Mouse (Mus musculus): ENCODE measurements around the gene Hils1. TPM values are rescaled to one million over a fixed set of nuclear protein-coding genes. Genes with fewer than 3 reads are reported as not detected.
A peak's percentile ranks its signal among the peaks of the same experiment; 100 is the strongest.

The Hils1 gene
- polyA plus RNA-seq, 1 experiment, result not detected

- Histone ChIP-seq H3K4me3 (ENCODE audit: insufficient read depth, poor library complexity, severe bottlenecking) (no peak overlapping the region), H3ac (ENCODE audit: control insufficient read depth, insufficient read length, low read depth) (no peak overlapping the region), H3K79me2 (ENCODE audit: control insufficient read depth, insufficient read depth) (peaks cover 9% of the 10 kb centered on the region), H3K79me3 (ENCODE audit: low read depth) (peaks cover 2% of the 10 kb centered on the region), H3K27me3 (ENCODE audit: control insufficient read depth, insufficient read depth, insufficient read length) (no peaks in the 10 kb centered on the region), H3K36me3 (ENCODE audit: control insufficient read depth, insufficient read depth) (peaks cover 62% of the 10 kb centered on the region)
- TF ChIP-seq FOSL1 (IDR thresholded peaks at IDR 0.05; ENCODE audit: insufficient read depth, low read length, poor library complexity, severe bottlenecking), result no peak
- peak; percentile 50 for TF ChIP-seq CTCF (IDR thresholded peaks at IDR 0.05; ENCODE audit: control insufficient read depth, insufficient read depth, insufficient read length)
These were observed 33.7 kb downstream of the Hils1 start for GRCm38 (mm10) chr11:95001058-95001457.

GRCm38 (mm10) chr11:95001584-95002347 is 34.4 kb downstream of the Hils1 start:
- H3K4me3 ChIP-seq (ENCODE audit: insufficient read depth, poor library complexity, severe bottlenecking), result no peak overlapping the region
- H3K79me3 ChIP-seq (ENCODE audit: low read depth), result no peaks in the 10 kb centered on the region
- H3K36me3 ChIP-seq (ENCODE audit: control insufficient read depth, insufficient read depth), result peaks cover 56% of the 10 kb centered on the region
- peaks cover 2% of the 10 kb centered on the region for H3K79me2 ChIP-seq (ENCODE audit: control insufficient read depth, insufficient read depth)
- no peaks in the 10 kb centered on the region for H3K27me3 ChIP-seq (ENCODE audit: control insufficient read depth, insufficient read depth, insufficient read length)
- no peak overlapping the region for H3ac ChIP-seq (ENCODE audit: control insufficient read depth, insufficient read length, low read depth)
- no peak for TF ChIP-seq CTCF (IDR thresholded peaks at IDR 0.05; ENCODE audit: control insufficient read depth, insufficient read depth, insufficient read length)
- no peak for TF ChIP-seq USF1 (IDR thresholded peaks at IDR 0.05; ENCODE audit: low read depth)
- no peak for TF ChIP-seq MYOG (IDR thresholded peaks at IDR 0.05; ENCODE audit: control insufficient read depth, extremely low read depth, insufficient read length)

- peaks cover 53% of the 10 kb centered on the region for H3K36me3 ChIP-seq (ENCODE audit: control insufficient read depth, insufficient read depth)
- TF ChIP-seq CTCF (IDR thresholded peaks at IDR 0.05; ENCODE audit: control insufficient read depth, insufficient read depth, insufficient read length) (no peak), USF1 (IDR thresholded peaks at IDR 0.05; ENCODE audit: low read depth) (no peak), MYOD1 (IDR thresholded peaks at IDR 0.05; ENCODE audit: control insufficient read depth, insufficient read length, low read depth) (no peak), CEBPB (IDR thresholded peaks at IDR 0.05; ENCODE audit: low read depth) (no peak), MYOG (IDR thresholded peaks at IDR 0.05; ENCODE audit: control insufficient read depth, extremely low read depth, insufficient read length) (no peak), MAX (IDR thresholded peaks at IDR 0.05) (no peak), FOSL1 (IDR thresholded peaks at IDR 0.05; ENCODE audit: insufficient read depth, low read length, poor library complexity, severe bottlenecking) (no peak)
- no peaks in the 10 kb centered on the region for H3K79me2 ChIP-seq (ENCODE audit: control insufficient read depth, insufficient read depth)
- no peak overlapping the region for H3K4me3 ChIP-seq (ENCODE audit: insufficient read depth, poor library complexity, severe bottlenecking)
- no peaks in the 10 kb centered on the region for H3K79me3 ChIP-seq (ENCODE audit: low read depth)
- no peaks in the 10 kb centered on the region for H3K27me3 ChIP-seq (ENCODE audit: control insufficient read depth, insufficient read depth, insufficient read length)
- no peak overlapping the region for H3ac ChIP-seq (ENCODE audit: control insufficient read depth, insufficient read length, low read depth)
These were observed 35.3 kb downstream of the Hils1 start for GRCm38 (mm10) chr11:95002705-95003104.

GRCm38 (mm10) chr11:95004136-95004936 is 36.9 kb downstream of the Hils1 start:
- peak; percentile 25 for TF ChIP-seq FOSL1 (IDR thresholded peaks at IDR 0.05; ENCODE audit: insufficient read depth, low read length, poor library complexity, severe bottlenecking)
- TF ChIP-seq CTCF (IDR thresholded peaks at IDR 0.05; ENCODE audit: control insufficient read depth, insufficient read depth, insufficient read length), result no peak
- H3K79me3 ChIP-seq (ENCODE audit: low read depth), result no peaks in the 10 kb centered on the region
- no peaks in the 10 kb centered on the region for H3K79me2 ChIP-seq (ENCODE audit: control insufficient read depth, insufficient read depth)
- peak overlapping the region; percentile 10 for H3ac ChIP-seq (ENCODE audit: control insufficient read depth, insufficient read length, low read depth)
- no peaks in the 10 kb centered on the region for H3K27me3 ChIP-seq (ENCODE audit: control insufficient read depth, insufficient read depth, insufficient read length)
- H3K4me3 ChIP-seq (ENCODE audit: insufficient read depth, poor library complexity, severe bottlenecking), result no peak overlapping the region
- peaks cover 41% of the 10 kb centered on the region for H3K36me3 ChIP-seq (ENCODE audit: control insufficient read depth, insufficient read depth)

- H3ac ChIP-seq (ENCODE audit: control insufficient read depth, insufficient read length, low read depth), result peak overlapping the region; percentile 10
- H3K36me3 ChIP-seq (ENCODE audit: control insufficient read depth, insufficient read depth), result peaks cover 41% of the 10 kb centered on the region
- TF ChIP-seq USF1 (IDR thresholded peaks at IDR 0.05; ENCODE audit: low read depth) (no peak), MYOD1 (IDR thresholded peaks at IDR 0.05; ENCODE audit: control insufficient read depth, insufficient read length, low read depth) (no peak), MAX (IDR thresholded peaks at IDR 0.05) (no peak), MYOG (IDR thresholded peaks at IDR 0.05; ENCODE audit: control insufficient read depth, extremely low read depth, insufficient read length) (no peak), CTCF (IDR thresholded peaks at IDR 0.05; ENCODE audit: control insufficient read depth, insufficient read depth, insufficient read length) (no peak), CEBPB (IDR thresholded peaks at IDR 0.05; ENCODE audit: low read depth) (no peak), FOSL1 (IDR thresholded peaks at IDR 0.05; ENCODE audit: insufficient read depth, low read length, poor library complexity, severe bottlenecking) (no peak)
These were observed 37.5 kb downstream of the Hils1 start for GRCm38 (mm10) chr11:95004937-95005198.

GRCm38 (mm10) chr11:95006038-95006437 is 38.6 kb downstream of the Hils1 start:
- no peak for TF ChIP-seq MYOD1 (IDR thresholded peaks at IDR 0.05; ENCODE audit: control insufficient read depth, insufficient read length, low read depth)
- no peak for TF ChIP-seq CTCF (IDR thresholded peaks at IDR 0.05; ENCODE audit: control insufficient read depth, insufficient read depth, insufficient read length)
- TF ChIP-seq CEBPB (IDR thresholded peaks at IDR 0.05; ENCODE audit: low read depth), result no peak
- TF ChIP-seq MYOG (IDR thresholded peaks at IDR 0.05; ENCODE audit: control insufficient read depth, extremely low read depth, insufficient read length), result no peak
- no peak for TF ChIP-seq MAX (IDR thresholded peaks at IDR 0.05)
- no peak for TF ChIP-seq FOSL1 (IDR thresholded peaks at IDR 0.05; ENCODE audit: insufficient read depth, low read length, poor library complexity, severe bottlenecking)
- TF ChIP-seq USF1 (IDR thresholded peaks at IDR 0.05; ENCODE audit: low read depth), result no peak
- Histone ChIP-seq H3ac (ENCODE audit: control insufficient read depth, insufficient read length, low read depth) (no peak overlapping the region), H3K4me3 (ENCODE audit: insufficient read depth, poor library complexity, severe bottlenecking) (no peak overlapping the region), H3K27me3 (ENCODE audit: control insufficient read depth, insufficient read depth, insufficient read length) (no peaks in the 10 kb centered on the region), H3K36me3 (ENCODE audit: control insufficient read depth, insufficient read depth) (peaks cover 36% of the 10 kb centered on the region), H3K79me2 (ENCODE audit: control insufficient read depth, insufficient read depth) (peaks cover 9% of the 10 kb centered on the region), H3K79me3 (ENCODE audit: low read depth) (peaks cover 2% of the 10 kb centered on the region)

More at GRCm38 (mm10) chr11:95004937-95005198, 37.5 kb downstream of the Hils1 start:
- no peaks in the 10 kb centered on the region for H3K27me3 ChIP-seq (ENCODE audit: control insufficient read depth, insufficient read depth, insufficient read length)
- H3K79me2 ChIP-seq (ENCODE audit: control insufficient read depth, insufficient read depth), result no peaks in the 10 kb centered on the region
- no peaks in the 10 kb centered on the region for H3K79me3 ChIP-seq (ENCODE audit: low read depth)
- H3K4me3 ChIP-seq (ENCODE audit: insufficient read depth, poor library complexity, severe bottlenecking), result no peak overlapping the region
